Mouse (Mus musculus) kidney, embryonic 16.5 days (tissue): ENCODE measurements at regions not wholly inside any gene's neighbourhood (a gene's known extent, or its start where the extent isn't known, plus 50 kb on each side); places are given as distances from the start of the nearest gene placed in this dataset.

ENCODE experiments used
- ATAC-seq: fragments of 200-750 bp; cut with Nextera tagmentation; 2 replicates; pipeline ENCODE4 v1.8.0; 2017; ENCODE audit warnings: moderate TSS enrichment; ENCODE audit not compliant: low FRiP score, low TSS enrichment
- H3K27ac ChIP-seq: fragments of 300-500 bp; sonication (generic); 2 replicates; pipeline ENCODE4 v1.5.1; 2014; ENCODE audit warnings: low read length
- H3K27me3 ChIP-seq: fragments of 300-500 bp; sonication (generic); 2 replicates; pipeline ENCODE4 v1.6.1; 2014; ENCODE audit warnings: low read length, control low read depth, mixed read lengths; ENCODE audit not compliant: insufficient read depth
- H3K36me3 ChIP-seq: fragments of 300-500 bp; sonication (generic); 2 replicates; pipeline ENCODE4 v1.6.1; 2014; ENCODE audit warnings: low read length, control low read depth, mixed read lengths; ENCODE audit not compliant: insufficient read depth
- H3K4me1 ChIP-seq: fragments of 300-500 bp; sonication (generic); 2 replicates; pipeline ENCODE4 v1.6.1; 2014; ENCODE audit warnings: low read length, control low read depth, mixed read lengths; ENCODE audit not compliant: insufficient read depth
- H3K4me2 ChIP-seq: fragments of 300-500 bp; sonication (generic); replicated peaks from 2 replicates; pipeline ENCODE4 v1.6.1; 2014; ENCODE audit warnings: low read depth, low read length
- H3K4me3 ChIP-seq: fragments of 300-500 bp; sonication (generic); 2 replicates; pipeline ENCODE4 v1.5.1; 2014; ENCODE audit warnings: mild to moderate bottlenecking, low read length
- H3K9ac ChIP-seq: fragments of 300-500 bp; sonication (generic); replicated peaks from 2 replicates; pipeline ENCODE4 v1.6.1; 2014; ENCODE audit warnings: low read length
- H3K9me3 ChIP-seq: fragments of 300-500 bp; sonication (generic); 2 replicates; pipeline ENCODE4 v1.6.1; 2016; ENCODE audit warnings: low read length, control low read depth
- WGBS: fragments of 180-500 bp; shearing (Covaris S2); extraction: QIAGEN DNeasy Blood & Tissue Kit; methylation state at CpG from one replicate; pipeline ENCODE4 v1.1.7; 2014; 5-methylcytosine and 5-hydroxymethylcytosine counted together

- WGBS: 86% methylated on average over 4 of the region's 4 CpGs
- no peak for ATAC-seq
- H3K9ac ChIP-seq: no peak overlapping the region
- H3K4me2 ChIP-seq: no peak overlapping the region
- H3K9me3 ChIP-seq: no peaks in the 10 kb centered on the region
- no peaks in the 10 kb centered on the region for H3K4me1 ChIP-seq
- H3K27me3 ChIP-seq: no peaks in the 10 kb centered on the region
- H3K4me3 ChIP-seq: no peak overlapping the region
- no peak overlapping the region for H3K27ac ChIP-seq
- H3K36me3 ChIP-seq: no peaks in the 10 kb centered on the region
These were observed 335.8 kb downstream of the Pdha2 start for GRCm38 (mm10) chr3:140876201-140876895.

- Histone ChIP-seq H3K4me3 (no peak overlapping the region), H3K4me2 (no peak overlapping the region), H3K9me3 (no peaks in the 10 kb centered on the region), H3K36me3 (no peaks in the 10 kb centered on the region), H3K27ac (no peak overlapping the region), H3K27me3 (no peaks in the 10 kb centered on the region), H3K4me1 (no peaks in the 10 kb centered on the region), H3K9ac (no peak overlapping the region)
- ATAC-seq: no peak
- 68% methylated on average over 4 of the region's 4 CpGs for WGBS
These were observed 336.5 kb downstream of the Pdha2 start for GRCm38 (mm10) chr3:140875500-140876200.

- no peak overlapping the region for H3K9ac ChIP-seq
- no peaks in the 10 kb centered on the region for H3K36me3 ChIP-seq
- H3K27me3 ChIP-seq: no peaks in the 10 kb centered on the region
- H3K4me1 ChIP-seq: no peaks in the 10 kb centered on the region
- 81% methylated on average over 9 of the region's 9 CpGs for WGBS
- no peak overlapping the region for H3K4me3 ChIP-seq
- no peak overlapping the region for H3K4me2 ChIP-seq
- ATAC-seq: no peak
- no peaks in the 10 kb centered on the region for H3K9me3 ChIP-seq
- H3K27ac ChIP-seq: no peak overlapping the region
These were observed 337.9 kb downstream of the Pdha2 start for GRCm38 (mm10) chr3:140874070-140874895.

GRCm38 (mm10) chr3:140872511-140872910 is 339.6 kb downstream of the Pdha2 start:
- H3K27ac ChIP-seq: no peak overlapping the region
- no peak overlapping the region for H3K4me2 ChIP-seq
- no peak overlapping the region for H3K9ac ChIP-seq
- H3K4me1 ChIP-seq: no peaks in the 10 kb centered on the region
- no peak overlapping the region for H3K4me3 ChIP-seq
- 76% methylated on average over 1 of the region's 1 CpGs for WGBS
- no peaks in the 10 kb centered on the region for H3K27me3 ChIP-seq
- no peak for ATAC-seq
- no peaks in the 10 kb centered on the region for H3K9me3 ChIP-seq
- H3K36me3 ChIP-seq: no peaks in the 10 kb centered on the region

GRCm38 (mm10) chr3:140871261-140871660 is 340.9 kb downstream of the Pdha2 start:
- Histone ChIP-seq H3K4me2 (no peak overlapping the region), H3K36me3 (no peaks in the 10 kb centered on the region), H3K27me3 (no peaks in the 10 kb centered on the region), H3K9ac (no peak overlapping the region), H3K4me3 (no peak overlapping the region), H3K27ac (no peak overlapping the region), H3K9me3 (no peaks in the 10 kb centered on the region), H3K4me1 (no peaks in the 10 kb centered on the region)
- 97% methylated on average over 2 of the region's 2 CpGs for WGBS
- ATAC-seq: no peak

GRCm38 (mm10) chr3:140840197-140840596 is 372.0 kb downstream of the Pdha2 start:
- WGBS: 78% methylated on average over 2 of the region's 2 CpGs
- no peaks in the 10 kb centered on the region for H3K4me1 ChIP-seq
- H3K27me3 ChIP-seq: no peaks in the 10 kb centered on the region
- H3K4me3 ChIP-seq: no peak overlapping the region
- H3K9me3 ChIP-seq: no peaks in the 10 kb centered on the region
- no peak for ATAC-seq
- H3K4me2 ChIP-seq: no peak overlapping the region
- H3K27ac ChIP-seq: no peak overlapping the region
- no peaks in the 10 kb centered on the region for H3K36me3 ChIP-seq
- no peak overlapping the region for H3K9ac ChIP-seq

GRCm38 (mm10) chr3:140837976-140838581 is 374.1 kb downstream of the Pdha2 start:
- no peak overlapping the region for H3K4me2 ChIP-seq
- H3K4me3 ChIP-seq: no peak overlapping the region
- no peak overlapping the region for H3K9ac ChIP-seq
- no peak for ATAC-seq
- 60% methylated on average over 2 of the region's 2 CpGs for whole genome bisulfite sequencing
- H3K9me3 ChIP-seq: no peaks in the 10 kb centered on the region
- H3K27me3 ChIP-seq: no peaks in the 10 kb centered on the region
- no peak overlapping the region for H3K27ac ChIP-seq
- no peaks in the 10 kb centered on the region for H3K4me1 ChIP-seq
- no peaks in the 10 kb centered on the region for H3K36me3 ChIP-seq

- Histone ChIP-seq H3K9ac (no peak overlapping the region), H3K9me3 (no peaks in the 10 kb centered on the region), H3K4me3 (no peak overlapping the region), H3K36me3 (no peaks in the 10 kb centered on the region), H3K4me2 (no peak overlapping the region), H3K27ac (no peak overlapping the region), H3K27me3 (no peaks in the 10 kb centered on the region), H3K4me1 (no peaks in the 10 kb centered on the region)
- ATAC-seq: no peak
These were observed 390.9 kb downstream of the Pdha2 start for GRCm38 (mm10) chr3:140821266-140821665.

GRCm38 (mm10) chr3:140805586-140805985 is 406.6 kb downstream of the Pdha2 start:
- no peak for ATAC-seq
- Histone ChIP-seq H3K27ac (no peak overlapping the region), H3K4me2 (no peak overlapping the region), H3K36me3 (no peaks in the 10 kb centered on the region), H3K9me3 (peaks cover 3% of the 10 kb centered on the region; the same call in 1 of the 2 replicates), H3K9ac (no peak overlapping the region), H3K4me3 (no peak overlapping the region), H3K27me3 (no peaks in the 10 kb centered on the region), H3K4me1 (no peaks in the 10 kb centered on the region)
- 98% methylated on average over 2 of the region's 2 CpGs for WGBS
